Mouse (Mus musculus) myocyte (in vitro differentiated cells): ENCODE results near the gene Tex38.

Experiments
- CEBPB ChIP-seq: IDR thresholded peaks from 2 replicates; pipeline ENCODE4 v1.6.1; 2011; ENCODE audit warnings: mild to moderate bottlenecking, moderate library complexity; ENCODE audit not compliant: poor library complexity, insufficient read depth, severe bottlenecking
- E2F4 ChIP-seq: IDR thresholded peaks from one replicate; pipeline ENCODE4 v1.6.1; 2011; ENCODE audit warnings: mild to moderate bottlenecking, control low read depth, moderate library complexity; ENCODE audit not compliant: insufficient read depth
- MAX ChIP-seq: IDR thresholded peaks from one replicate; pipeline ENCODE4 v1.6.1; 2011; ENCODE audit warnings: low read depth, mild to moderate bottlenecking, control low read depth
- MYOD1 ChIP-seq, 3 experiments: IDR thresholded peaks; one replicate each; pipeline ENCODE4 v1.6.1; 2011; ENCODE audit warnings: control low read depth in 2 of 3, low read depth in 2 of 3, mild to moderate bottlenecking in 2 of 3, moderate library complexity in 1 of 3; ENCODE audit not compliant: insufficient read length in 2 of 3, control insufficient read depth in 1 of 3
- MYOG ChIP-seq, 3 experiments: IDR thresholded peaks; one replicate each; pipeline ENCODE4 v1.6.1; 2011; ENCODE audit warnings: control low read depth in 2 of 3, low read depth in 2 of 3, mild to moderate bottlenecking in 2 of 3; ENCODE audit not compliant: insufficient read length in 2 of 3, control insufficient read depth in 1 of 3, insufficient read depth in 1 of 3
- POLR2A ChIP-seq: IDR thresholded peaks from one replicate; pipeline ENCODE4 v1.6.1; 2011; ENCODE audit warnings: low read depth, mild to moderate bottlenecking, control low read depth, moderate library complexity; ENCODE audit not compliant: insufficient read length
- POLR2AphosphoS2 ChIP-seq: IDR thresholded peaks from one replicate; pipeline ENCODE4 v1.6.1; 2011; ENCODE audit warnings: low read depth, control low read depth; ENCODE audit not compliant: insufficient read length
- REST ChIP-seq: IDR thresholded peaks from one replicate; pipeline ENCODE4 v1.6.1; 2011; ENCODE audit warnings: mild to moderate bottlenecking, control low read depth, moderate library complexity; ENCODE audit not compliant: insufficient read depth, insufficient read length
- SRF ChIP-seq: IDR thresholded peaks from one replicate; pipeline ENCODE4 v1.6.1; 2011; ENCODE audit warnings: low read depth; ENCODE audit not compliant: control insufficient read depth, insufficient read length
- TCF12 ChIP-seq: IDR thresholded peaks from one replicate; pipeline ENCODE4 v1.6.1; 2011; ENCODE audit warnings: mild to moderate bottlenecking, control low read depth; ENCODE audit not compliant: poor library complexity, insufficient read depth, severe bottlenecking
- TCF3 ChIP-seq: IDR thresholded peaks from one replicate; pipeline ENCODE4 v1.6.1; 2011; ENCODE audit warnings: low read depth, control low read depth; ENCODE audit not compliant: insufficient read length
- USF1 ChIP-seq: IDR thresholded peaks from one replicate; pipeline ENCODE4 v1.6.1; 2011; ENCODE audit warnings: low read depth, mild to moderate bottlenecking, control low read depth, moderate library complexity

DNA sequence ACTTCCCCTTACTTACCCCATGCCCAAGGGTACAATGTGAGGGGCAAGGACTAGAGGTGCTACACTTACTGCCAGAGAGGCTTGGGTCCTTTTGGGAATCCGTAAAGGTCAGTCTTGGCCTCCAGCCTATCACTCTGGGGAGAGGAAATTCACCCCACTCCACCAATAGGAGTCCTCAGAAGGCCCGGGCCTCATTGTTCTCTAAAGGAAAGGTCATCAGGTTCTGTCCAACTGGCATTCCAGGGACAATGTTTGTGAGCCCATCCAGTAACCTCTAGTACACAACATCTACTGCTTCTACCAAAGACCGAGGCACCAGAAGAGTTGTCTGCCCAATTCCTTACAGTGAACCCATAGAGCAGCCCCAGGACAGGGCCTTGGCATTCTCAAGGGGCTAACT is at the start of gene Tex38:
- TF ChIP-seq POLR2A (no peak), USF1 (no peak), E2F4 (no peak), REST (no peak), TCF12 (no peak), CEBPB (no peak), MAX (no peak), POLR2AphosphoS2 (no peak), MYOD1 (IDR thresholded peaks at IDR 0.05; ENCODE audit: control insufficient read depth in 1 of 3, insufficient read length in 2 of 3, low read depth in 2 of 3) (no peak), TCF3 (no peak), SRF (no peak), MYOG (IDR thresholded peaks at IDR 0.05; ENCODE audit: control insufficient read depth in 1 of 3, insufficient read depth in 1 of 3, insufficient read length in 2 of 3, low read depth in 2 of 3) (no peak)
